Mouse (Mus musculus) cortical plate, adult 2 months (tissue): ENCODE measurements around the gene Susd1.

Source experiments
- CTCF ChIP-seq: fragments of 200-500 bp; IDR thresholded peaks from 2 replicates; pipeline ENCODE4 v1.5.1; 2011; ENCODE audit warnings: mild to moderate bottlenecking, control low read depth, low read length; ENCODE audit not compliant: insufficient read depth; ENCODE audit errors: extremely low read depth
- POLR2A ChIP-seq: fragments of 200-500 bp; IDR thresholded peaks from 2 replicates; pipeline ENCODE4 v1.6.1; 2011; ENCODE audit warnings: mild to moderate bottlenecking, low read length, control low read depth; ENCODE audit not compliant: insufficient read depth; ENCODE audit errors: extremely low read depth

GRCm38 (mm10) chr4:59322733-59323132 is 115.7 kb downstream of the Susd1 start:
- TF ChIP-seq POLR2A: no peak
- TF ChIP-seq CTCF: no peak
